Mouse (Mus musculus): ENCODE results near the gene Ccdc42. TPM values are rescaled to one million over a fixed set of nuclear protein-coding genes. Genes with fewer than 3 reads are reported as not detected.

Ccdc42 gene
- polyA plus RNA-seq (2015; fragmentation: Nextera tagmentation; extraction: Ambion mirVana) = not detected in 2 replicates

DNA sequence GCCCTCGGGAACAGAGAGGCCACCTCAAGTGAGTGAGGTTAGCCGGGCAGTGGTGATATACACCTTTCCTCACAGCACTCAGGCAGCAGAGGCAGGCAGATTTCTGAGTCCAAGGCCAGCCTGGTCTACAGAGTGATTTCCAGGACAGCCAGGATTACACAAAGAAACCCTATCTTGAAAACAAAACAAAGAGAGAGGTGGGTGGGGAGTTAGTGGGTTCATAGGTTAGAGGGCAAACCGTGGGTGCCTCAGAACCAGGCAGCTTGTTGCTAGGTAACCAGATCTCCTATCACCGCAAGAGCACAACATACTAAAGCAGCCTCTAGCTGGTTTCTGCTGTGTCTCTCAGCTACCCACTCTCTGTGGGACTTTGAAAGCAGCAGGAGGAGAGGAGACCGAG lies at the start of gene Ccdc42:
Ccdc42 (plus strand) TSS at position 301 of the 400 bp plus-strand sequence.
- H3K9ac ChIP-seq = no peak within 1 kb of the TSS
- WGBS (ENCODE audit: insufficient replicate concordance) = 54% methylated on average over 5 of the region's 5 CpGs
- no peak within 1 kb of the TSS for H3K4me3 ChIP-seq (replicated peaks)
- H3K4me1 ChIP-seq (replicated peaks) = no peaks in the 10 kb centered on the region
- H3K9me3 ChIP-seq (replicated peaks) = no peaks in the 10 kb centered on the region
- H3K4me2 ChIP-seq = no peak within 1 kb of the TSS
- no peaks in the 10 kb centered on the region; the same call in 1 of the 2 replicates for H3K27me3 ChIP-seq
- H3K27ac ChIP-seq (replicated peaks) = no peak within 1 kb of the TSS
- ATAC-seq (ENCODE audit: insufficient read depth) = no peak
- H3K36me3 ChIP-seq (replicated peaks) = no peaks in the 10 kb centered on the region

DNA sequence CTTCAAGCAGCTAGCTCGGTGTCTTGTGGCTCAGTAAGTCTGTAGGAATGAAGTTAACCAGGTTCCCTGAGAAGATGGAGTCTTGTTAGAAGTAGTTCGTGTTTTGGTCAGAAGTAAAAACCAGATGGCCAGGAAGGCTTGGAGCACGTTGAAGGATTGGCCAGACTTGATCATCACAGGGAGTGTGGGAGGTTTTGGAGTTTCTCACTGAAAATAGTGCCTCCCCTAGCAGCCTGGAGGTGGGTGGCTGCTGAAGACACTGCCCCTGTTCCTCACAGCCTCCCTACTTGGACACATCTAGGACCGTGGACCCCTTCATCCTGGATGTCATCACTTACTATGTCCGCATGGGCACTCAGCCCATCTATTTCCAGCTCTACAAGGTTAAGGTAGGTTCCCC lies 47.2 kb upstream of the Ccdc42 start:
- no peak for ATAC-seq (ENCODE audit: insufficient read depth)
- no peaks in the 10 kb centered on the region for H3K4me1 ChIP-seq (replicated peaks)
- no peak overlapping the region for H3K9ac ChIP-seq
- no peak overlapping the region for H3K4me2 ChIP-seq
- 61% methylated on average over 5 of the region's 5 CpGs for WGBS (ENCODE audit: insufficient replicate concordance)
- H3K36me3 ChIP-seq (replicated peaks) = no peaks in the 10 kb centered on the region
- H3K9me3 ChIP-seq (replicated peaks) = no peaks in the 10 kb centered on the region
- no peaks in the 10 kb centered on the region for H3K27me3 ChIP-seq
- H3K4me3 ChIP-seq (replicated peaks) = no peak overlapping the region
- no peak overlapping the region for H3K27ac ChIP-seq (replicated peaks)

DNA sequence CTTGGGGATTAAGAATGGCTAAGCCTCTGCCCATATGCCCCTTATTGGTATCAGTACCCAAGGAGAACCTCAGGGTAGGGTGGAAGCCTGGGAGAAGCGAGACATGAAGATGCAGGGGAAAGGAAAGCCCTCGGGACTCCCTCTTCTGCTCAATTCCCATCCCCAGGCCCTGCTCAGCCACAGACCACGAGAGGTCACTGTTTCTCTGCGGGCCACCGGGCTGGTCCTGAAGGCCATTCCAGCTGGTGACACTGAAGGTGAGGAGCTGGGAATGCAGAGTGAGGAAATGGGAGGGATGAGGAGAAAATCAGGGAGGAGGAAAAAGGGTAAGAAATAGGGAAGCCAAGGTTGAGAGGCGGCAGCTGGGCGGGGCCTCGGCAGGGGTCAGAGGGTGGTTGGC lies 42.3 kb upstream of the Ccdc42 start:
- no peaks in the 10 kb centered on the region for H3K4me1 ChIP-seq (replicated peaks)
- no peak overlapping the region for H3K4me2 ChIP-seq
- no peak overlapping the region for H3K4me3 ChIP-seq (replicated peaks)
- H3K27ac ChIP-seq (replicated peaks) = no peak overlapping the region
- no peak for ATAC-seq (ENCODE audit: insufficient read depth)
- H3K9ac ChIP-seq = no peak overlapping the region
- H3K36me3 ChIP-seq (replicated peaks) = no peaks in the 10 kb centered on the region
- H3K9me3 ChIP-seq (replicated peaks) = no peaks in the 10 kb centered on the region
- WGBS (ENCODE audit: insufficient replicate concordance) = 34% methylated on average over 8 of the region's 8 CpGs
- H3K27me3 ChIP-seq = no peaks in the 10 kb centered on the region

DNA sequence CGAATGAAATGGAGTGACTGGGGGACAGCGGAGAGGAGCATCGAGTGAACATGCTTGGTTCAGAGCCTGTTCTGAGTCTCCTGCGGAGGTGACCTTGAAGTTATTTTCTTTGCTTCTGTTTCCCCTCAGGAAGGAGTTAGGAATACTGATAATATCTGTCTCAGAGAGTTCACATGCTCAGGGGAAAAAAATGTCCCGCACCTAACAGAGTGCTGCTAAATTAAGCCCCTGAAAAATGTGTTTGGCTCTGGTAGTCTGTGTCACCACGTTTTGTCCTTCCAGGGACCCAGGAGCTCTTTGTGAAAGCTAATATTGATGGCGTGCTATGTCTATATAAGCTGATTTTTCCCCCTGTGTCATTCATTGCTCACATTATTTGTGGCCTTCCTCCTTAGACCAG lies 41.6 kb upstream of the Ccdc42 start:
- H3K4me1 ChIP-seq (replicated peaks) = no peaks in the 10 kb centered on the region

DNA sequence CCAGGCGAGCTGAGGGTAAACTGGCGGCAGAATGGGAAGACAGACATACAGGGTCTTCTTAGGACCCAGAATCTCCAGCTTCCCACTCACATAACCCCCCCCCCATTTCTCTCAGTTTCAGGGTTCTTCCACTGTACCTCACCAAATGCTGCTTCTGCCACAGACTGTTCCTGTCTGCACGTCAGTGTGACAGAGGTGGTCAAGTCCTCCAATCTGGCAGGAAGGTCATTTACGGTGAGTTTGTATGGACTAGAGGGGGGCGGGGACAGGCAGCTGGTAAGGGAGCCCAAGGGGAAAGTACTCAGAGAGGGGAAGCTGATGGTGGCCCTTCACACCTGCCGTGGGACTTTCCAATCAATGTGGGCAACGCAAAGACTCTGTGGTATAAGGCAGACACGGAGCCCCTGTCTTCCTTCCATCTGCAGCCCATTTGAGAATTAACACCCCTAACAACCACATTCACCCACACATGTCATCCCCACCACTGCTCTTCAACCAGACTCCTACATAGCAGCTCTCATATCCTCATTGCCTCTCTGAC lies 41.1 kb upstream of the Ccdc42 start:
- ATAC-seq (ENCODE audit: insufficient read depth) = no peak
- no peak overlapping the region for H3K27ac ChIP-seq (replicated peaks)
- H3K9ac ChIP-seq = no peak overlapping the region
- no peaks in the 10 kb centered on the region for H3K27me3 ChIP-seq
- H3K4me2 ChIP-seq = no peak overlapping the region
- no peaks in the 10 kb centered on the region for H3K4me1 ChIP-seq (replicated peaks)
- H3K36me3 ChIP-seq (replicated peaks) = no peaks in the 10 kb centered on the region
- no peaks in the 10 kb centered on the region for H3K9me3 ChIP-seq (replicated peaks)
- 56% methylated on average over 8 of the region's 8 CpGs for WGBS (ENCODE audit: insufficient replicate concordance)
- no peak overlapping the region for H3K4me3 ChIP-seq (replicated peaks)

More for the DNA sequence above, 41.6 kb upstream of the Ccdc42 start:
- no peaks in the 10 kb centered on the region for H3K27me3 ChIP-seq
- no peak overlapping the region for H3K4me3 ChIP-seq (replicated peaks)
- no peaks in the 10 kb centered on the region for H3K9me3 ChIP-seq (replicated peaks)
- no peak overlapping the region for H3K9ac ChIP-seq
- 38% methylated on average over 7 of the region's 7 CpGs for WGBS (ENCODE audit: insufficient replicate concordance)
- ATAC-seq (ENCODE audit: insufficient read depth) = no peak
- H3K36me3 ChIP-seq (replicated peaks) = no peaks in the 10 kb centered on the region
- H3K27ac ChIP-seq (replicated peaks) = no peak overlapping the region
- no peak overlapping the region for H3K4me2 ChIP-seq

DNA sequence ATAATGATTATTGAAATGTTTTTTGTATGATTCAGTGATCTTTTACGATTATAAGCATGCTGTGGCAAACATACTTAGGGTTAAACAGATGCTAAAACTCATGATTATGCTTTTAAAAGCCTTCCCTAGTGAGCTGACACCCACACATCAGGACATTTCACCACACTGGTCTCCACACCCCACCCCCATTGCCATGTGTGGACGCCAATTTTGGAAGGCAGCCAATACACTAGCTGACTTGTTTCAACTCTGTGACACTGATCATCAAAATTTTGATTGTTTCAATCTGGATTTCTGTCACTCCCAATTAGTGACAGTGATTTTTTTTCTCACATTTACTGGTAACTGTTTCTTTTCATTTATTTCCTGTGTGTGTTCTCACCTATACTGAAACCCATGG lies 39.3 kb upstream of the Ccdc42 start:
- no peaks in the 10 kb centered on the region for H3K27me3 ChIP-seq
- no peaks in the 10 kb centered on the region for H3K36me3 ChIP-seq (replicated peaks)
- H3K9ac ChIP-seq = no peak overlapping the region
- no peak for ATAC-seq (ENCODE audit: insufficient read depth)
- H3K4me3 ChIP-seq (replicated peaks) = no peak overlapping the region
- H3K4me2 ChIP-seq = no peak overlapping the region
- 43% methylated on average over 2 of the region's 2 CpGs for WGBS (ENCODE audit: insufficient replicate concordance)
- no peaks in the 10 kb centered on the region for H3K9me3 ChIP-seq (replicated peaks)
- H3K4me1 ChIP-seq (replicated peaks) = no peaks in the 10 kb centered on the region
- no peak overlapping the region for H3K27ac ChIP-seq (replicated peaks)

DNA sequence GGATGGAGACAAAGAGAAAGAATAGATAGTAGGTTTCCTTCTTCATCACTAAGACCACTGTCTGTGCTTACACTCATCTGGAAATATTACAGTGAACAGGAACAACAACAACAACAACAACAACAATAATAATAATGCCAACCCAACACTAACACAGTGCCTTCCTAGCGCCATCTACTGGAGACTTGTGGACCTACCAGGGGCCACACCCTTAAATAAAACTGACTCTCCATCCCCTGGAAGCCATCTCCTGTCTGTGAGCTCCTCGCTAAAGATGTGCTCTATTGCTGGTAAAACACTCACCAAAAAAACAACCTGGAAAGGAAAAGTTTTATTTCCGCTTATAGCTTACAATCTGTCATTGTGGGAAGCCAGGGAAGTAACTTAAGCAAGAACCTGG lies 37.2 kb upstream of the Ccdc42 start:
- H3K27ac ChIP-seq (replicated peaks) = no peak overlapping the region
- no peak overlapping the region for H3K4me3 ChIP-seq (replicated peaks)
- ATAC-seq (ENCODE audit: insufficient read depth) = no peak
- H3K4me1 ChIP-seq (replicated peaks) = no peaks in the 10 kb centered on the region
- H3K4me2 ChIP-seq = no peak overlapping the region
- WGBS (ENCODE audit: insufficient replicate concordance) = 47% methylated on average over 3 of the region's 3 CpGs
- no peaks in the 10 kb centered on the region for H3K36me3 ChIP-seq (replicated peaks)
- no peak overlapping the region for H3K9ac ChIP-seq
- no peaks in the 10 kb centered on the region for H3K9me3 ChIP-seq (replicated peaks)
- H3K27me3 ChIP-seq = no peaks in the 10 kb centered on the region

DNA sequence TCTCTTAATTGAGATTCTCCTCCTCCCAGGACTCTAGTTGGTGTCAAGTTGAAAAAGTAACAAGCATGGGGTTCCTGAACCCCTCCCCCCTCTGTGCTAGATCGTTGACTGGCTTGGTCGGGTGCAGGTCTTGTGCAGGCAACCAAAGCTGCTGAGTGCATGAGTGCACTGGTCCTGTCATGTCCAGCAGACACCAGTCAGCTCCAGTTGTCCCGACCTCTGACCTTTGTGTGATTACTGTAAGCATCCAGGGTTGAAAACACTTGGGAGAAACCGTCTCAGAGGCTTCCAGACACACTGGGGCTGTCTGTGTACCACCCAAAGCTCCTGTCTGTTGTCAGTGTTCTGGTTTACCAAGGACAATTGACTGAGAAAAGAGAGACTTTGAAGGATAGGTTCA lies 36.5 kb upstream of the Ccdc42 start:
- Histone ChIP-seq H3K9ac (no peak overlapping the region), H3K9me3 (replicated peaks) (no peaks in the 10 kb centered on the region), H3K4me2 (no peak overlapping the region), H3K27me3 (no peaks in the 10 kb centered on the region), H3K4me3 (replicated peaks) (no peak overlapping the region), H3K4me1 (replicated peaks) (no peaks in the 10 kb centered on the region), H3K36me3 (replicated peaks) (no peaks in the 10 kb centered on the region), H3K27ac (replicated peaks) (no peak overlapping the region)
- no peak for ATAC-seq (ENCODE audit: insufficient read depth)
- WGBS (ENCODE audit: insufficient replicate concordance) = 48% methylated on average over 4 of the region's 4 CpGs

DNA sequence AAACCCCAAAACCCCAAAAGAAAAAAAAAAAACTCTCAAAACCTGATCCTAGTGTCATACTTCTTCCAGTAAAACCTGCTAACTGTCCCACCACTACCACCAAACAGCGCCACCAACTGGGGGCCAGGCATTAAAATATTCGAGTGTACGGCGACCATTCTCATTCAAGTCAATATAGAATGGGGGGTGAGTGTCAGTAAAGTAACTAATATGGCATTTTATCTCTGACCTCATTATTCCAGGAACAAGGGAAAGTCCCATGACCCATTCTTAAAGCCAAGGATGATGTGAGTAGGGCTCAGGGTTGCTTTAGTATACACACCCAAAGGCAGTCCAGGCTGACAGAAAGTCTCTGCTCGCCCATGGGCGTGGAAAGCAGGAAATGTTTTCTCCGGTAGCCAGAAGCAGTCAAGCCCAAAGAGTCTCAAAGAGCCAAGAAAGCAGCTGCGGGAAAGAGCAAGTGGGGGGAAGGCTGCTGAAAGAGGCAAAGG lies 32.8 kb upstream of the Ccdc42 start:
- H3K4me1 ChIP-seq (replicated peaks) = no peaks in the 10 kb centered on the region
- no peaks in the 10 kb centered on the region for H3K36me3 ChIP-seq (replicated peaks)
- no peaks in the 10 kb centered on the region for H3K9me3 ChIP-seq (replicated peaks)
- no peak overlapping the region for H3K4me2 ChIP-seq
- H3K9ac ChIP-seq = no peak overlapping the region
- H3K4me3 ChIP-seq (replicated peaks) = no peak overlapping the region
- no peak overlapping the region for H3K27ac ChIP-seq (replicated peaks)
- no peak for ATAC-seq (ENCODE audit: insufficient read depth)
- WGBS (ENCODE audit: insufficient replicate concordance) = 28% methylated on average over 8 of the region's 8 CpGs
- peaks cover 9% of the 10 kb centered on the region; the same call in 1 of the 2 replicates for H3K27me3 ChIP-seq

DNA sequence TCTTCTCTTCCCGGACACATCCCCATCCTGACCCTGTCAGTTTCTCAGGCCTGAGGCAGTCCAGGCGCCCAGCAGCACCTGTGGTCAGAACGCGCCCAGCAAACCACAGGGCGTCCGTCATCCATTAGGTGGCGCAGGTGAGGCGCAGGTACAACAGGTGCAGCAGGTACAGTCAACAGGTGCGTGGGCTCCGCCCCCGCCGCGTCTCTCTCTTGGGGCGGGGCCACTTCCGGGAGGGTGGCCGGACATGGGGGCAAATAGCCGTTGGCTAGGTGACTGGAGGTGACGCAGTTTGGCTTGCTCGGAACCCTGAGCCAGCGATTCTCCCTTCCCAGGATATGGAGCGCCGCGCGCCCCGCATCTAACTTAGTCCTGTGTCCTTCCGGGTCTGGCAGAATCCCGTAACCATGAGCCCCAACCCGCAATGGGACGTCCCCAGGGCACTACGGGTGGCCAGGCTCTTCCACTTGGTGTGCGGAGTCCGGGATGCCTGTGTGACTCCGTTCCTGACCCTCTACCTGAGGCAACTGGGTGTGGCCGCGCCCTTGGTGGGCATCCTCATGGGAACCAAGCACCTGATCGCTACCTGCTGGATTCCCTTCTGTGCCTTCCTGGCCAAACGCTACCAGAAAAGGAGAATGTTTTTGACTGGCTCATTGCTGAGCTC lies 30.8 kb upstream of the Ccdc42 start, which contains the start of gene Mfsd6l:
Mfsd6l (plus strand) TSS at position 269 of the 667 bp plus-strand sequence.
- 21% methylated on average over 37 of the region's 37 CpGs for WGBS (ENCODE audit: insufficient replicate concordance)
- ATAC-seq (ENCODE audit: insufficient read depth) = no peak
- peaks cover 9% of the 10 kb centered on the region; the same call in 1 of the 2 replicates for H3K27me3 ChIP-seq
- no peaks in the 10 kb centered on the region for H3K9me3 ChIP-seq (replicated peaks)
- H3K9ac ChIP-seq = no peak within 1 kb of the TSS
- no peak within 1 kb of the TSS for H3K27ac ChIP-seq (replicated peaks)
- H3K4me1 ChIP-seq (replicated peaks) = no peaks in the 10 kb centered on the region
- H3K4me2 ChIP-seq = no peak within 1 kb of the TSS; the same call in 1 of the 2 replicates
- no peaks in the 10 kb centered on the region for H3K36me3 ChIP-seq (replicated peaks)
- no peak within 1 kb of the TSS for H3K4me3 ChIP-seq (replicated peaks)

DNA sequence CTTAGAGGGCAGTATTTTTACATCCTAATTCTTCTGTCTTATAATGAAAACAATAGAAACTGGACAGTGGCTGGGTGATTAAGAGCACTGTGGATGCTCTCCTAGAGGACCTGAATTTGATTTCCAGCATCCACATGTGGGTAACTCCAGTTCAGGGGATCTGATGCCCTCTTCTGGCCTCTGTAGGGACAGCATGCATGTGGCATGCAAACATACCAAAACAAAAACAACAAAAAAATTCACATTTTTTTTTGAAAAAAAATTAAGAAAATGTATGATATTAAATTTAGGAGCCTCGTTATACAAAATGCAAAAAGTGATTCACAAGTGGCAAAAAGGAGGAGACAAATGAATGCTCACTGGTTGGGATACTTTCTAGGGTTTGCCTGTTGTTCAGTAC lies 27.3 kb upstream of the Ccdc42 start:
- 5% methylated on average over 1 of the region's 1 CpGs for WGBS (ENCODE audit: insufficient replicate concordance)
- no peak overlapping the region for H3K27ac ChIP-seq (replicated peaks)

More for the DNA sequence above, 27.3 kb upstream of the Ccdc42 start:
- no peaks in the 10 kb centered on the region for H3K4me1 ChIP-seq (replicated peaks)
- H3K9me3 ChIP-seq (replicated peaks) = no peaks in the 10 kb centered on the region
- H3K27me3 ChIP-seq = peaks cover 9% of the 10 kb centered on the region; the same call in 1 of the 2 replicates
- no peak for ATAC-seq (ENCODE audit: insufficient read depth)
- no peak overlapping the region for H3K9ac ChIP-seq
- no peak overlapping the region for H3K4me2 ChIP-seq
- no peak overlapping the region for H3K4me3 ChIP-seq (replicated peaks)
- no peaks in the 10 kb centered on the region for H3K36me3 ChIP-seq (replicated peaks)

Measured in liver, embryonic 15.5 days (tissue).